Mouse (Mus musculus) liver, adult 2 months (tissue): ENCODE data around the gene Mcm3. TPM values are rescaled to one million over a fixed set of nuclear protein-coding genes. Genes with fewer than 3 reads are reported as not detected.

Experiments
- DNase-seq: peaks from one replicate; pipeline ENCODE4 v3.0.0-alpha.2; 2011; ENCODE audit warnings: low read depth, low spot score; ENCODE audit errors: extremely low read depth
- H3K27ac ChIP-seq: fragments of 200-500 bp; replicated peaks from 2 replicates; pipeline ENCODE4 v1.5.1; 2012; ENCODE audit warnings: low read depth, mild to moderate bottlenecking, control low read depth, inconsistent platforms, low read length; ENCODE audit not compliant: insufficient read depth
- H3K27me3 ChIP-seq: fragments of 200-500 bp; 2 replicates; pipeline ENCODE4 v1.6.1; 2012; ENCODE audit warnings: mild to moderate bottlenecking, moderate library complexity, low read length, inconsistent platforms; ENCODE audit not compliant: control insufficient read depth, insufficient read depth
- H3K36me3 ChIP-seq: fragments of 200-500 bp; 2 replicates; pipeline ENCODE4 v1.6.1; 2012; ENCODE audit warnings: low read length, inconsistent platforms; ENCODE audit not compliant: control insufficient read depth, insufficient read depth
- H3K4me1 ChIP-seq: fragments of 200-500 bp; 2 replicates; pipeline ENCODE4 v1.6.1; 2011; ENCODE audit warnings: low read length; ENCODE audit not compliant: control insufficient read depth, insufficient read depth
- H3K4me3 ChIP-seq: fragments of 200-500 bp; 2 replicates; pipeline ENCODE4 v1.5.1; 2011; ENCODE audit warnings: low read depth, mild to moderate bottlenecking, control low read depth, low read length, moderate library complexity; ENCODE audit not compliant: insufficient read depth
- H3K79me2 ChIP-seq: fragments of 200-500 bp; 2 replicates; pipeline ENCODE4 v1.6.1; 2012; ENCODE audit warnings: inconsistent platforms, mild to moderate bottlenecking, low read length, moderate library complexity; ENCODE audit not compliant: control insufficient read depth, insufficient read depth
- H3K9ac ChIP-seq: fragments of 200-500 bp; 2 replicates; pipeline ENCODE4 v1.6.1; 2012; ENCODE audit warnings: low read depth, mild to moderate bottlenecking, control low read depth, inconsistent platforms, low read length
- CTCF ChIP-seq: fragments of 200-500 bp; IDR thresholded peaks from 2 replicates; pipeline ENCODE4 v1.5.1; 2011; ENCODE audit warnings: low read depth, low read length, control low read depth
- POLR2A ChIP-seq: fragments of 200-500 bp; IDR thresholded peaks from 2 replicates; pipeline ENCODE4 v1.6.1; 2011; ENCODE audit warnings: low read length, control low read depth; ENCODE audit not compliant: insufficient read depth; ENCODE audit errors: extremely low read depth
- WGBS: fragments of 180-500 bp; shearing (Covaris S2); methylation state at CpG from one replicate; pipeline ENCODE4 v1.1.7; 2018; 5-methylcytosine and 5-hydroxymethylcytosine counted together
- polyA plus RNA-seq: library from polyadenylated mRNA; depleted of rRNA; stranded (reverse); fragments of >200 nt; gene quantifications from 2 replicates; pipeline ENCODE4 v1.2.3, GENCODE M21; 2012
- total RNA-seq: library from RNA; depleted of rRNA; stranded (reverse); fragments of >200 nt; gene quantifications from 2 replicates; pipeline ENCODE4 v1.2.3, GENCODE M21; 2014

Gene Mcm3
- total and polyA plus RNA-seq, 2 experiments, result 1.9 to 4.4 TPM

DNA sequence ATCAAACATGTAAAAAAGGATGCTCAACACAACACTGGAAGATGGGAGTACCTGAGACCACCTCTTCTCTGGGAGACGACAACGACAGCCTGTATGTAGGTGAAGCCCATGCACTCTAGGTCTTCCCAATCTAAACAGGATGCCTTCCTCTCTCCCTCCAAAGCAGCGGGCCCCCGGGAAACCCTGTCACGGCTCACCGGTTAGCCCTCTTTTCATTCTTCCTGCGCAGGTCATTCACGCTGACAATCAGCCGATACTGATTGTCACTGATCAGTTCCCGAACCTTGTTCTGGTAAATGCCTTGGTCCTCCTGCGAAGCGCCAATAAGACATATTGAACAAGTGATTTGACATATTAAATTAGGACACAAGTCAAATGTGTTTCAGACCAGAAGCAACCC is 2.5 kb downstream of the Mcm3 start:
- H3K27me3 ChIP-seq, result no peaks in the 10 kb centered on the region
- 84% methylated on average over 12 of the region's 12 CpGs for WGBS
- H3K27ac ChIP-seq, result no peak overlapping the region
- TF ChIP-seq POLR2A (no peak), CTCF (no peak)
- H3K9ac ChIP-seq, result no peak overlapping the region
- peaks cover 2% of the 10 kb centered on the region for H3K4me1 ChIP-seq
- DNase-seq, result no peak
- no peak overlapping the region for H3K4me3 ChIP-seq
- no peaks in the 10 kb centered on the region for H3K79me2 ChIP-seq
- H3K36me3 ChIP-seq, result peaks cover 10% of the 10 kb centered on the region; the same call in 1 of the 2 replicates

DNA sequence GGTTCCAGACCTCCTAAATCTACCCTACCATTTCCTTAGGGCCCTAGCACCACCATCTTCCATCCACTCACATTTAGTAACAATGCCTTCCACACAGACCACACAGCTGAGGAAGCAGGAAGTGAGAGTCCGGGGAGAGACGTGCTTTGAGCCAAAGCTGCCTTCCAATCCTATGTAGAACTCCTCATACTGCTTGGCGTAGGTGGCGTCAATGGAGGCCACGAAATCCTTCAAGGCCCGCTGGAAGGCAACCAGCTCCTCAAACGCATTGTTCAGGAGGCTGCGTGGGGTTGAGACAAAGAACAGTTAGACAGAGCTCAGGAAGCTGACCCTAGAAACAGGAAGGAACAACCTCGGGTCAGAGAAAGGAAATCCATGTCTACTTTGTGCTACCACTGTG is 2.9 kb downstream of the Mcm3 start:
- no peaks in the 10 kb centered on the region for H3K79me2 ChIP-seq
- WGBS, result 78% methylated on average over 9 of the region's 9 CpGs
- H3K4me3 ChIP-seq, result no peak overlapping the region
- TF ChIP-seq CTCF, result no peak
- no peak for TF ChIP-seq POLR2A
- DNase-seq, result no peak
- H3K9ac ChIP-seq, result no peak overlapping the region
- no peaks in the 10 kb centered on the region for H3K27me3 ChIP-seq
- H3K27ac ChIP-seq, result no peak overlapping the region
- peaks cover 2% of the 10 kb centered on the region for H3K4me1 ChIP-seq
- peaks cover 10% of the 10 kb centered on the region; the same call in 1 of the 2 replicates for H3K36me3 ChIP-seq

DNA sequence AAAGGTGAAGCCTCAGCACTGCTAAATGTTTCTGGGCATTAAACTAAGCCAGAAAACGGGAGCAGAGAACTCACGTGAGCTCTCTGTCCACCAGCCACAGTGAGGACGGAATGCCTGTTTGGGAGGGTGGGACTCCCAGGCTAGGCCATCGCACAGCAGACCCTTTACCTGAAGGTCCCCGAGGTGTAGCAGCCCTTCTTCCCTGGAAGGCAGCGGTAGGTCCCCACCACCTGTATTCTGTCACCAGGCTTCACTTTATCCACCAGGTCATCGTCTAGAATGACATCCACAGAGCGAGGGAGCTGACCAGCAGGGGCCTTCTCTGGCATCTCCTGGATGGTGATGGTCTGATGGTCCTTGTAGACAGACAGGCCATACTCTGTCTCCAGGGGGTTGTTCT is 5.6 kb downstream of the Mcm3 start:
- no peak for TF ChIP-seq CTCF
- TF ChIP-seq POLR2A, result no peak

DNA sequence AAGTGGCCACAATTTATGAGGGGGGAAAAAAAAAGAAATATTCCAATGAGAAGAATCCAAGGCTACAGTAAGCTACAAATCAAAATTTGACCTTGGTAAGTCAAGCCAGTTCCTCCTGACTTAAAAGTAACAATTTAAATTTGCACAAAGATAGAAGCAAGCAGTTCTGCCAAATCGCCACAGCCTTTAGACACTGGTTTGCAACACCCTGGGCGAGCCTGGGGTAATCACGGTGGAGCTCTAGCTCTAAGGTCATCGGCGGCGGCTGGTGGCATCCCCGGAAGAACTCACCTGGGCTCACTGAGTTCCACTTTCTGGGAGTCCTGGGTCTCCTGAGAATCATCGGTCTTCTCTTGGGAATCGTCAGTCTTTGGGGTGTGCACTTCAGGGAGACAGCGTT is 15.6 kb downstream of the Mcm3 start:
- 95% methylated on average over 10 of the region's 10 CpGs for WGBS

More for the DNA sequence above, 5.6 kb downstream of the Mcm3 start:
- Histone ChIP-seq H3K27ac (no peak overlapping the region), H3K36me3 (peaks cover 18% of the 10 kb centered on the region; the same call in 1 of the 2 replicates), H3K9ac (no peak overlapping the region), H3K27me3 (no peaks in the 10 kb centered on the region), H3K79me2 (no peaks in the 10 kb centered on the region), H3K4me3 (no peak overlapping the region), H3K4me1 (peaks cover 1% of the 10 kb centered on the region)
- DNase-seq, result no peak
- WGBS, result 95% methylated on average over 8 of the region's 8 CpGs

DNA sequence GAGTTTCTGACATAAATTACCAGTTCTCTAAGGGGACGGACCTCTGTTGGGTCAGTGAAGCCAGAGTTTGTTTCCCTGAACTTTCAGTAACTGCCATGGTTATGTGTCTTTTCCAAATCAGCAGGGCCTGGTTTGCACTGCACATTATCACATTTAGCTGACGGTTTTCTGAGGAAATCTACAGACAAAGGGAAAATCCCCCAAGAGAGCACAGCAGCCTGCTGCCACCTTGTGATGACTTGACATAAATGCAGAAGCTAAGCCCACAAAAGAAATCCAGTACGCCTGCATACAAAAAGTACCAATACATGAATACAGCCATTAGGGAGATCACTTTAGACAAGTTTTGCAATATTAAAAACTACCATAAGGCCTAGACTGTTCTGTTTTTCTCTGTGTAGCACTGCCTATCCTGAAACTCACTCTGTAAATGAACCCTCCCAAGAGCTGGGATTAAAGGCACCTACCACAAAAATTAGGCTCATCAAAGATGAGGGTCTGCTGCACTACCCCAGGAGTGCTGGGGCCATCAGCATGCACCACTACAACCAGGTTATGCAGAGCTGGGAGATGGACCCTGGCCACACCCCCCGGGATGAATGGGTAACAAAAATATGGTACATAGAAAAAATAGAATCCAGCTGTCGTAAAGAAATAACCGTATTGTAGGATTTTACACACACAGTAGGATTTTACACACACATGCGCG is 18.3 kb downstream of the Mcm3 start:
- H3K36me3 ChIP-seq, result peaks cover 7% of the 10 kb centered on the region
- TF ChIP-seq CTCF (no peak), POLR2A (no peak)
- DNase-seq, result no peak

More for the DNA sequence above, 15.6 kb downstream of the Mcm3 start:
- Histone ChIP-seq H3K27ac (no peak overlapping the region), H3K4me1 (no peaks in the 10 kb centered on the region), H3K79me2 (no peaks in the 10 kb centered on the region), H3K4me3 (no peak overlapping the region), H3K36me3 (peaks cover 17% of the 10 kb centered on the region), H3K9ac (no peak overlapping the region), H3K27me3 (no peaks in the 10 kb centered on the region)
- TF ChIP-seq POLR2A (no peak), CTCF (no peak)
- no peak for DNase-seq

DNA sequence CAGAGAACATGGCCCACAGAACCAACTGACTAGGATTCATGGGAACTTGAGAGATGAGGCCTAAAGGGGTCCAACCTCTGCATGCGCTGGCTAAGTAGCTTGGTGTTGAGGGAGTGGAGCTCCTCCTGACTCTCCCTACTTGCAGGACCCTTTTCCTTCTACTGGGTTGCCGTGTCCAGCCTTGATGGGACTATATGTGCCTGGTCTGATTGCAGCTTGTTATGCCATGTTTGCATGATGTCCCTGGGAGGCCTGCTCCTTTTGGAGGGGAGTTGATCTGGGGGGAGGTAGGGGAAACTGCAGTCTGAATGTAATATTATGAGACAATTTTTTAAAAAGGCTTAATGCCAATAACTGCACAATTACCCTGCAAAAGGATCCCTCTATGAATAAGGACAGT is 18.8 kb downstream of the Mcm3 start:
- Histone ChIP-seq H3K27ac (no peak overlapping the region), H3K4me1 (no peaks in the 10 kb centered on the region), H3K4me3 (no peak overlapping the region), H3K36me3 (peaks cover 4% of the 10 kb centered on the region), H3K9ac (no peak overlapping the region), H3K79me2 (no peaks in the 10 kb centered on the region), H3K27me3 (no peaks in the 10 kb centered on the region)
- 99% methylated on average over 2 of the region's 2 CpGs for WGBS
- TF ChIP-seq POLR2A (no peak), CTCF (no peak)
- DNase-seq, result no peak

More for the DNA sequence above, 18.3 kb downstream of the Mcm3 start:
- H3K27ac ChIP-seq, result no peak overlapping the region
- no peak overlapping the region for H3K9ac ChIP-seq
- no peaks in the 10 kb centered on the region for H3K4me1 ChIP-seq
- H3K4me3 ChIP-seq, result no peak overlapping the region
- H3K27me3 ChIP-seq, result no peaks in the 10 kb centered on the region
- H3K79me2 ChIP-seq, result no peaks in the 10 kb centered on the region
- 90% methylated on average over 8 of the region's 8 CpGs for WGBS
